Mouse (Mus musculus) hindbrain, embryonic 11.5 days (tissue): Measurements from ENCODE around the gene Troap. TPM values are rescaled to one million over a fixed set of nuclear protein-coding genes. Genes with fewer than 3 reads are reported as not detected.

Source experiments
- ATAC-seq: fragments of 200-750 bp; cut with Nextera tagmentation; 2 replicates; pipeline ENCODE4 v1.8.0; 2017; ENCODE audit warnings: mild to moderate bottlenecking, moderate TSS enrichment, moderate library complexity; ENCODE audit not compliant: low FRiP score
- DNase-seq: peaks from one replicate; pipeline ENCODE4 v3.0.0-alpha.2; 2015; ENCODE audit warnings: low spot score
- H3K27ac ChIP-seq: fragments of 300-500 bp; sonication (generic); 2 replicates; pipeline ENCODE4 v1.5.1; 2014; ENCODE audit warnings: mild to moderate bottlenecking, low read depth, low read length
- H3K27me3 ChIP-seq: fragments of 300-500 bp; sonication (generic); 2 replicates; pipeline ENCODE4 v1.6.1; 2014; ENCODE audit warnings: mild to moderate bottlenecking, low read length, moderate library complexity, mixed read lengths; ENCODE audit not compliant: control insufficient read depth, insufficient read depth
- H3K36me3 ChIP-seq: fragments of 300-500 bp; sonication (generic); 2 replicates; pipeline ENCODE4 v1.6.1; 2014; ENCODE audit warnings: mild to moderate bottlenecking, low read length, moderate library complexity, mixed read lengths; ENCODE audit not compliant: control insufficient read depth, insufficient read depth
- H3K4me1 ChIP-seq: fragments of 300-500 bp; sonication (generic); replicated peaks from 2 replicates; pipeline ENCODE4 v1.6.1; 2014; ENCODE audit warnings: low read length, mixed read lengths; ENCODE audit not compliant: control insufficient read depth, insufficient read depth
- H3K4me2 ChIP-seq: fragments of 300-500 bp; sonication (generic); replicated peaks from 2 replicates; pipeline ENCODE4 v1.6.1; 2014; ENCODE audit warnings: mild to moderate bottlenecking, low read depth, low read length
- H3K4me3 ChIP-seq: fragments of 300-500 bp; sonication (generic); 2 replicates; pipeline ENCODE4 v1.5.1; 2014; ENCODE audit warnings: low read depth, low read length
- H3K9ac ChIP-seq: fragments of 300-500 bp; sonication (generic); 2 replicates; pipeline ENCODE4 v1.6.1; 2014; ENCODE audit warnings: low read depth, low read length
- H3K9me3 ChIP-seq: fragments of 300-500 bp; sonication (generic); 2 replicates; pipeline ENCODE4 v1.6.1; 2016; ENCODE audit warnings: low read length; ENCODE audit not compliant: control insufficient read depth
- WGBS: fragments of 180-500 bp; shearing (Covaris S2); extraction: QIAGEN DNeasy Blood & Tissue Kit; methylation state at CpG from one replicate; pipeline ENCODE4 v1.1.7; 2014; 5-methylcytosine and 5-hydroxymethylcytosine counted together
- polyA plus RNA-seq: library from polyadenylated mRNA; unstranded; fragments of >200 nt; fragmentation: Nextera tagmentation; extraction: Ambion mirVana; gene quantifications from 2 replicates; pipeline ENCODE4 v1.2.1, GENCODE M21; 2014

Gene Troap
- polyA plus RNA-seq, 1 experiment from 2014 or later = 22.9 TPM

DNA sequence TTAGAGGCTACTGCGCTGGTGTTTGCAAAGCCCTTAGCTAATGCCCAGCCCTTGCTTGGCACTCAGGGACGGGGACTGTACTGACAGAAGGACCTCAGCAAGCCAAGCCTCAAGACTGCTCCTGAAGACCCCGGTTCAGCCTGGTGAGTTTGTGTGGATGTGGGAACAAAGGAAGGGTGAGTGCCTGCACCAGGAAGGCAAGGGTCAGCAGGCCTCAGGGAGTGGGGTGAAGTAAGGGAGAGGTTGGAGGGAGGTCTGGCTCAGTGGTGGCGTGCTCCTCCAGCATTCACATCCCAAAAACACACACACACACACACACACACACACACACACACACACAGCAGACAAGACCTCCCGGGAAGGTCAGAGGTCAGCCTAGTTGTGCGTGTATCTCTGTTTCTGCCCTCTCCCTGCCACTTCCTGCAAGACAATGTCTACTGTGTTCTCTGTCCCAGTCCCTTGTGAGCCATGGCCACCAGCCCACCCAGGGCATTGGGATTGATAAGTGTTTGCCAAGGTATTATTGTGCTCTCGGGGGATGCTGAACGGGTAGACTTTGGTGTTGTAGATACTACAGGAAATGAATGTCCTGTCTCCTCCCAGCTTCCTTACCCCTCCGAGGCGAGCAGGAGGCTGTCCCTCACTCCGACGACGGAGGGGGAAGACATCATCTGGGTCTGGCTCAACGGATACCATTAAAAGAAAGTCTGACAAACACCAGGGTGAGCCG lies 4.0 kb downstream of the Troap start:
- H3K4me2 ChIP-seq = no peak overlapping the region
- H3K27ac ChIP-seq = no peak overlapping the region
- ATAC-seq (no peak), DNase-seq (no peak)
- WGBS = 79% methylated on average over 15 of the region's 15 CpGs
- no peaks in the 10 kb centered on the region for H3K9me3 ChIP-seq
- H3K4me3 ChIP-seq = no peak overlapping the region
- H3K9ac ChIP-seq = no peak overlapping the region
- 0 out of 2 replicates have a peak, but pooled peaks cover 3% of the 10 kb centered on the region for H3K36me3 ChIP-seq
- H3K4me1 ChIP-seq = peaks cover 4% of the 10 kb centered on the region
- no peaks in the 10 kb centered on the region; the same call in 1 of the 2 replicates for H3K27me3 ChIP-seq

DNA sequence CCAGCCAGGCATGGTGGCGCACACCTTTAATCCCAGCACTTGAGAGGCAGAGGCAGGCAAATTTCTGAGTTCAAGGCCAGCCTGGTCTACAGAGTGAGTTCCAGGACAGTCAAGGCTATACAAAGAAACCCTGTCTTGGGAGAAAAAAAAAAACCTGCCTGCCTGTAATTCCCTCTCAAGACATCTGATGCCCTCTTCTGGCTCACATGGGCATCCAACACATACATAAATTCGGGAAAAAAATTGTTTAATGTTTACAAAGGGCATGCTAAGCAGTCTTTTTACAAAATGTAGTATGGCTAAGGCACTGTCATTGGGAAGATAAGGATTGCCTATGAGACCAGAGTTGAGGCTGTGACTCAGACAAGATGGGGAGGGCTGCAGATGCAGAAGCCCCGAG lies 5.4 kb downstream of the Troap start:
- H3K4me2 ChIP-seq = no peak overlapping the region
- no peaks in the 10 kb centered on the region for H3K9me3 ChIP-seq
- peaks cover 4% of the 10 kb centered on the region for H3K4me1 ChIP-seq
- no peak overlapping the region for H3K4me3 ChIP-seq
- WGBS = 88% methylated on average over 3 of the region's 3 CpGs
- H3K27me3 ChIP-seq = peaks cover 13% of the 10 kb centered on the region
- DNase-seq (no peak), ATAC-seq (no peak)
- no peak overlapping the region for H3K9ac ChIP-seq
- H3K27ac ChIP-seq = no peak overlapping the region
- H3K36me3 ChIP-seq = 0 out of 2 replicates have a peak, but pooled peaks cover 3% of the 10 kb centered on the region

- Histone ChIP-seq H3K9me3 (no peaks in the 10 kb centered on the region), H3K4me3 (no peak overlapping the region), H3K4me2 (no peak overlapping the region), H3K9ac (no peak overlapping the region), H3K27me3 (peaks cover 35% of the 10 kb centered on the region), H3K4me1 (no peaks in the 10 kb centered on the region), H3K27ac (no peak overlapping the region), H3K36me3 (0 out of 2 replicates have a peak, but pooled peaks cover 3% of the 10 kb centered on the region)
- 93% methylated on average over 12 of the region's 12 CpGs for WGBS
- DNase-seq (no peak), ATAC-seq (no peak)
These were observed 7.9 kb downstream of the Troap start for GRCm38 (mm10) chr15:99082322-99082721.

DNA sequence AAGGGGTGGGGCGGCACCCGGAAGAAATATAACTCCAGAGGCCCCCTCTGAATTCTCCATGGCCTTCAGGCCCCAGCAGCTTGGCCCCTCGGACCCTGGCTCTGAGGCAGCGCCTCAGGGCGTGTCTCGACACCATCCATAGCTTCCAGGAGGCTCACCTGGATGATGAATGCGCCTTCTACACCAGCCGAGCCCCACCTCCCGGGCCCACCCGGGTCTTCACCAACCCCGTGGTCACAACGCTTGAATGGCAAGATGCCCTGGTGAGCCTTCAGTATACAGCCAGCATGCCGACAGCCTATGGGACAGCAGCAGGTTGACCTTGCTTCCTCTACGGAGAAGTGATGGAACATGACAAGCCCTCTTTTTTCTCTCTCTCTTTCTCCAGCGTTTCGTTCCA lies 8.5 kb downstream of the Troap start:
- 88% methylated on average over 16 of the region's 16 CpGs for WGBS
- Histone ChIP-seq H3K36me3 (0 out of 2 replicates have a peak, but pooled peaks cover 3% of the 10 kb centered on the region), H3K9me3 (no peaks in the 10 kb centered on the region), H3K9ac (no peak overlapping the region), H3K4me2 (no peak overlapping the region), H3K4me1 (no peaks in the 10 kb centered on the region), H3K4me3 (no peak overlapping the region), H3K27ac (no peak overlapping the region), H3K27me3 (peaks cover 40% of the 10 kb centered on the region)
- DNase-seq (no peak), ATAC-seq (no peak)

DNA sequence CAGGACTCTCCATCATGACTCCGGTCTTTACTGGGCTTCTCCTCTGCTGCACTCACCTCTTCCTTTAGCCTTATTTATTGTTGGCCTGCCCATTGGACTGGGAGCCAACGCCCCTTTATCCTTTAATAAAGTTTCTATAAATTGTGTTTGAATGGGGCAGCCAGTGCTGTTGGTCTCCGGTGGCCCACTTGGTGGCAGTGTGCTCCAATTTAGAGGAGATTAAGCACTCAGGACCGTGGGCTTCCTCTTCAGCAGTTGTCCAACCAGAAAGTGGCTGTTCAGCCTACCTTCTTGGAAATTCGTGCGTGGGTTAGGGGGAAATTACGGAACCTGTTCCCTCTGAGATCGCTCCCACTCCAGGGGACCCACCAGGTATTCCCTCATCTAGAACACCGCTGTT lies 8.9 kb downstream of the Troap start:
- DNase-seq (peak; percentile 64), ATAC-seq (no peak)
- Histone ChIP-seq H3K4me2 (no peak overlapping the region), H3K9ac (no peak overlapping the region), H3K27ac (no peak overlapping the region), H3K27me3 (peaks cover 45% of the 10 kb centered on the region), H3K4me3 (no peak overlapping the region), H3K4me1 (peaks cover 2% of the 10 kb centered on the region), H3K9me3 (no peaks in the 10 kb centered on the region), H3K36me3 (no peaks in the 10 kb centered on the region)
- WGBS = 68% methylated on average over 9 of the region's 9 CpGs

DNA sequence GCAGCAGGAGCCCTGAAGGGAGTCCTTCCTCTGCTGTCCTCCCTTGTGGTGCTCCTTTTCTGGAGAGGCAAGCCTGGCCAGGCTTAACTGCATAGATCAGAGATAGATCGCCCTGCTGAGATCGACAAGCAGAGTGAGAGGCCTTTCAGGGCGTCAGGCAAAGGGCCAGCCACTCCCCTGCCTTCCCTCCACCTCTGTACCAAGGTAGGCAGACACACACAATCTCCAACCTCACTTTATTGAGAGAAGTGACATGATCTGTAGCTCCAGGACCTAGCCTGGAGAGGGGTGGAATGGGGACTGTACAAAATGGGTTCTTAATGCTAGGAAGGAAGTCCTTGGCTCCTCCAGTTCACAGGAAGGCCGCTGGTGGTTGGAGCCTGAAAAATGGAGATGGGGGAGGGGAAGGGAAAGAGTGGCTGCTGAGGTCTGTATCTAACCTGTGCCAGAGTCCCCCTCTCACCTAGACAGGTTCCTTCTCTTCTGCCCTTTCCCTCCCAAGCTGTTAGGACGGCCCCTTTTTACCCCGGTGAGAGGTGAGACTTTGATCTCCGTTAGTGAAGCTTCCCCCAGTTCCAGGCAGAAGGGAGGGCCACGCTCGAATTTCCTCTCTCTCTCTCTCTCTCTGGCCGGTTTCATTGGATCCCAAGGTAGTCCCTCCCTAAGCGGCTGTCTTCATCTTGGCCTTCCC lies 9.6 kb downstream of the Troap start:
- no peak for ATAC-seq
- Histone ChIP-seq H3K9ac (no peak overlapping the region), H3K27me3 (peaks cover 52% of the 10 kb centered on the region), H3K27ac (no peak overlapping the region), H3K9me3 (no peaks in the 10 kb centered on the region), H3K4me3 (no peak overlapping the region), H3K4me1 (peaks cover 10% of the 10 kb centered on the region), H3K4me2 (peak overlapping the region; percentile 25), H3K36me3 (no peaks in the 10 kb centered on the region)
- peak; percentile 36 for DNase-seq
- 11% methylated on average over 11 of the region's 11 CpGs for WGBS

GRCm38 (mm10) chr15:99084618-99085017 lies 10.2 kb downstream of the Troap start:
- DNase-seq (no peak), ATAC-seq (no peak)
- no peak overlapping the region for H3K9ac ChIP-seq
- WGBS = 7% methylated on average over 19 of the region's 19 CpGs
- peaks cover 57% of the 10 kb centered on the region for H3K27me3 ChIP-seq
- no peak overlapping the region for H3K4me3 ChIP-seq
- H3K4me1 ChIP-seq = peaks cover 13% of the 10 kb centered on the region
- H3K27ac ChIP-seq = no peak overlapping the region
- H3K4me2 ChIP-seq = peak overlapping the region; percentile 25
- no peaks in the 10 kb centered on the region for H3K9me3 ChIP-seq
- H3K36me3 ChIP-seq = no peaks in the 10 kb centered on the region

DNA sequence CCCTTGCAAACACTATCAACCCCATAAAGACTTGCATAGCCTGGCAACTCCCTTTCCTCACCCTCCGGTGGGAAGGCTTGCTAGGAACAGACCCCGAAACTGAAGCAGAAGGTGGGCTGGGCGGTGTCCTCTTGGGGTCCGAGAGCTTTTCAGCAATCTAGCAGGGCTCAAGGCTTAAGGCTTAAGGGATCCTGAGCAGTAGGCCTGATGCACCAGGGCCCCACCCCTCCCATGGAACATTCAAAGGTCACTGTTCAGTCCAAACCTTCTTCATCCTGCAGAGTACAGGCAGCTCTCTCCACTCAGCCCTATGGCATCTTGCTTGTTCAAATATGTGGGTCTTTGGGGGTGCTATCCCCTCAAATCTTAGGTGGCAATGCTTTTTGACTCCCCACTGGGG lies 11.6 kb downstream of the Troap start:
- WGBS = 77% methylated on average over 4 of the region's 4 CpGs
- Histone ChIP-seq H3K27me3 (peaks cover 63% of the 10 kb centered on the region), H3K9ac (no peak overlapping the region), H3K9me3 (no peaks in the 10 kb centered on the region), H3K4me3 (peak overlapping the region; percentile 7; the same call in 1 of the 2 replicates), H3K36me3 (no peaks in the 10 kb centered on the region), H3K4me2 (no peak overlapping the region; the same call in 1 of the 2 replicates), H3K27ac (no peak overlapping the region), H3K4me1 (peaks cover 15% of the 10 kb centered on the region)
- no peak for ATAC-seq
- DNase-seq = no peak
